Mouse (Mus musculus): Measurements from ENCODE around the gene 4930447F04Rik. TPM values are rescaled to one million over a fixed set of nuclear protein-coding genes. Genes with fewer than 3 reads are reported as not detected.

Gene 4930447F04Rik
- polyA plus RNA-seq (2015; fragmentation: Nextera tagmentation; extraction: Ambion mirVana), result not detected in 2 replicates

GRCm38 (mm10) chrX:66304124-66304523 is at the start of gene 4930447F04Rik:
Gene 4930447F04Rik (minus strand): TSS chrX:66304224.
- no peaks in the 10 kb centered on the region for H3K27me3 ChIP-seq
- H3K4me1 ChIP-seq (replicated peaks), result no peaks in the 10 kb centered on the region
- H3K9ac ChIP-seq (replicated peaks), result no peak within 1 kb of the TSS
- no peak within 1 kb of the TSS for H3K27ac ChIP-seq
- no peaks in the 10 kb centered on the region for H3K36me3 ChIP-seq
- no peaks in the 10 kb centered on the region for H3K9me3 ChIP-seq
- no peak within 1 kb of the TSS for H3K4me2 ChIP-seq (replicated peaks)
- 77% methylated on average over 1 of the region's 1 CpGs for WGBS
- no peak for ATAC-seq
- no peak within 1 kb of the TSS for H3K4me3 ChIP-seq (replicated peaks)

Data from midbrain, embryonic 13.5 days (tissue).